Mouse (Mus musculus): ENCODE results near the gene Car11. TPM values are rescaled to one million over a fixed set of nuclear protein-coding genes. Genes with fewer than 3 reads are reported as not detected.

Car11 gene
- total RNA-seq, 2 experiments from 2014 or later: 121 to 131 TPM

GRCm38 (mm10) chr7:45709677-45710355 lies 10.2 kb downstream of the Car11 start:
- DNase-seq (ENCODE audit: low spot score in 2 of 2): peak in 1 of 2 experiments; percentile 30

GRCm38 (mm10) chr7:45710477-45711191 lies 11.0 kb downstream of the Car11 start:
- peak in 1 of 2 experiments; percentile 33 for DNase-seq (ENCODE audit: low spot score in 2 of 2)

- DNase-seq (ENCODE audit: low spot score in 2 of 2): peak in 1 of 2 experiments; percentile 30
Measured at GRCm38 (mm10) chr7:45711316-45712021, 11.8 kb downstream of the Car11 start.

- peak in 1 of 2 experiments; percentile 41 for DNase-seq (ENCODE audit: low spot score in 2 of 2)
Measured at GRCm38 (mm10) chr7:45712022-45712757, 12.5 kb downstream of the Car11 start.

- peak in 1 of 2 experiments; percentile 26 for DNase-seq (ENCODE audit: low spot score in 2 of 2)
Measured at GRCm38 (mm10) chr7:45713396-45713795, 13.8 kb downstream of the Car11 start.

GRCm38 (mm10) chr7:45713881-45714520 lies 14.4 kb downstream of the Car11 start:
- DNase-seq (ENCODE audit: low spot score in 2 of 2): no peak

GRCm38 (mm10) chr7:45714630-45715089 lies 15.0 kb downstream of the Car11 start:
- DNase-seq (ENCODE audit: low spot score in 2 of 2): no peak

GRCm38 (mm10) chr7:45715090-45715708 lies 15.6 kb downstream of the Car11 start, which contains the start of gene Rpl18:
Gene Rpl18 (plus strand): TSS chr7:45715457.
- DNase-seq (ENCODE audit: low spot score in 2 of 2): peak; percentile 97 to 98

- DNase-seq (ENCODE audit: low spot score in 2 of 2): peak in 1 of 2 experiments; percentile 24
Measured at GRCm38 (mm10) chr7:45715741-45716459, 16.3 kb downstream of the Car11 start.

- no peak for DNase-seq (ENCODE audit: low spot score in 2 of 2)
Measured at GRCm38 (mm10) chr7:45716460-45716857, 16.8 kb downstream of the Car11 start.

- peak in 1 of 2 experiments; percentile 15 for DNase-seq (ENCODE audit: low spot score in 2 of 2)
Measured at GRCm38 (mm10) chr7:45716952-45717917, 17.6 kb downstream of the Car11 start.

- DNase-seq (ENCODE audit: low spot score in 2 of 2): peak; percentile 99
Measured at GRCm38 (mm10) chr7:45717918-45718297, 18.3 kb downstream of the Car11 start, which contains the start of gene Sphk2. Gene Sphk2 (minus strand): TSS chr7:45718002.

- DNase-seq (ENCODE audit: low spot score in 2 of 2): no peak
Measured at GRCm38 (mm10) chr7:45718331-45718730, 18.7 kb downstream of the Car11 start.

- DNase-seq (ENCODE audit: low spot score in 2 of 2): peak in 1 of 2 experiments; percentile 2
Measured at GRCm38 (mm10) chr7:45719180-45719579, 19.5 kb downstream of the Car11 start.

- peak in 1 of 2 experiments; percentile 3 for DNase-seq (ENCODE audit: low spot score in 2 of 2)
Measured at GRCm38 (mm10) chr7:45719738-45720412, 20.2 kb downstream of the Car11 start.

GRCm38 (mm10) chr7:45720413-45721233 lies 21.0 kb downstream of the Car11 start, which contains the start of gene Fam83e:
Gene Fam83e (plus strand): TSS chr7:45721212.
- no peak for DNase-seq (ENCODE audit: low spot score in 2 of 2)

GRCm38 (mm10) chr7:45721234-45721571 lies 21.6 kb downstream of the Car11 start:
- no peak for DNase-seq (ENCODE audit: low spot score in 2 of 2)
